Mouse (Mus musculus) spleen, adult 2 months (tissue): ENCODE results near the gene Polr1d.

Source experiments
- CTCF ChIP-seq: fragments of 200-500 bp; IDR thresholded peaks from 2 replicates; pipeline ENCODE4 v1.5.1; 2011; ENCODE audit warnings: mild to moderate bottlenecking, inconsistent platforms; ENCODE audit not compliant: insufficient read depth, insufficient read length, insufficient replicate concordance; ENCODE audit errors: extremely low read depth
- POLR2A ChIP-seq: fragments of 200-500 bp; IDR thresholded peaks from 2 replicates; pipeline ENCODE4 v1.6.1; 2011; ENCODE audit warnings: low read depth, low read length, inconsistent platforms

- TF ChIP-seq CTCF (no peak), POLR2A (no peak)
Observed at GRCm38 (mm10) chr5:147034283-147034682, 42.6 kb upstream of the Polr1d start.
